Mouse (Mus musculus): Measurements from ENCODE around the gene Pnma1. TPM values are rescaled to one million over a fixed set of nuclear protein-coding genes. Genes with fewer than 3 reads are reported as not detected.

Pnma1 gene
- total and polyA plus RNA-seq, 3 experiments = 0.13 to 0.30 TPM; not detected in 1

- in situ Hi-C loops (cut with MboI; ENCODE audit: low pct_ligation_motif_present, low pct_unique_long_range_greater_than_20kb, low sequenced_read_pairs) = loop anchor here (10.0 kb wide), 1 partner anchor 84 kb away; no protein-coding TSS in a partner anchor
- Histone ChIP-seq H3K4me3 (replicated peaks in 1 of 3; ENCODE audit: low read depth in 2 of 3, low read length in 2 of 3, poor library complexity in 1 of 3) (no peak overlapping the region), H3K27ac (ENCODE audit: insufficient read depth, low read depth) (no peak overlapping the region), H3K9ac (ENCODE audit: insufficient read depth, low read depth) (no peak overlapping the region), H3K4me2 (ENCODE audit: insufficient read depth, low read depth, poor library complexity, severe bottlenecking) (no peak overlapping the region), H3K9me3 (replicated peaks; ENCODE audit: low read length) (no peaks in the 10 kb centered on the region), H3K36me3 (replicated peaks in 1 of 2; ENCODE audit: control insufficient read depth in 1 of 2, insufficient read depth in 1 of 2, low read length in 1 of 2) (peaks cover 53 to 96% of the 10 kb centered on the region in 2 experiments), H3K79me2 (replicated peaks; ENCODE audit: control insufficient read depth, extremely low read depth, insufficient read depth, poor library complexity, severe bottlenecking) (no peaks in the 10 kb centered on the region), H3K4me1 (ENCODE audit: control insufficient read depth in 1 of 2, insufficient read depth in 2 of 2) (peaks cover 0 to 13% of the 10 kb centered on the region in 2 experiments; a peak in 2 of 4 replicates), H3K27me3 (replicated peaks) (no peaks in the 10 kb centered on the region)
- dilution Hi-C loops (cut with MboI; ENCODE audit: extremely low pct_ligation_motif_present, extremely low pct_unique_long_range_greater_than_20kb, low sequenced_read_pairs) = no loop called here
- TF ChIP-seq RCOR1 (conservative IDR thresholded peaks at IDR 0.05; ENCODE audit: low read depth, low read length) (no peak), MAFK (IDR thresholded peaks at IDR 0.05; ENCODE audit: insufficient replicate concordance, low read length) (no peak), JUND (conservative IDR thresholded peaks at IDR 0.05; ENCODE audit: low read depth, low read length) (no peak), ZKSCAN1 (IDR thresholded peaks at IDR 0.05; ENCODE audit: borderline replicate concordance, low read depth, low read length) (no peak), ELF1 (IDR thresholded peaks at IDR 0.05; ENCODE audit: low read depth, low read length) (no peak), MAZ (IDR thresholded peaks at IDR 0.05; ENCODE audit: low read depth, low read length) (no peak), KAT2A (IDR thresholded peaks at IDR 0.05; ENCODE audit: insufficient replicate concordance, low read length) (no peak)
- DNase-seq (ENCODE audit: extremely low read depth) = no peak
Measured at GRCm38 (mm10) chr12:84161116-84161515, 12.8 kb upstream of the Pnma1 start.

GRCm38 (mm10) chr12:84160491-84160890 is 12.2 kb upstream of the Pnma1 start:
- H3K79me2 ChIP-seq (replicated peaks; ENCODE audit: control insufficient read depth, extremely low read depth, insufficient read depth, poor library complexity, severe bottlenecking) = no peaks in the 10 kb centered on the region
- dilution Hi-C loops (cut with MboI; ENCODE audit: extremely low pct_ligation_motif_present, extremely low pct_unique_long_range_greater_than_20kb, low sequenced_read_pairs) = no loop called here
- H3K4me2 ChIP-seq (ENCODE audit: insufficient read depth, low read depth, poor library complexity, severe bottlenecking) = no peak overlapping the region
- H3K4me3 ChIP-seq (replicated peaks in 1 of 3; ENCODE audit: low read depth in 2 of 3, low read length in 2 of 3, poor library complexity in 1 of 3) = no peak overlapping the region
- peaks cover 0 to 7% of the 10 kb centered on the region in 2 experiments; a peak in 2 of 4 replicates for H3K4me1 ChIP-seq (ENCODE audit: control insufficient read depth in 1 of 2, insufficient read depth in 2 of 2)
- H3K36me3 ChIP-seq (replicated peaks in 1 of 2; ENCODE audit: control insufficient read depth in 1 of 2, insufficient read depth in 1 of 2, low read length in 1 of 2) = peaks cover 56 to 94% of the 10 kb centered on the region in 2 experiments
- H3K9me3 ChIP-seq (replicated peaks; ENCODE audit: low read length) = no peaks in the 10 kb centered on the region
- H3K27me3 ChIP-seq (replicated peaks) = no peaks in the 10 kb centered on the region
- no peak for DNase-seq (ENCODE audit: extremely low read depth)
- no peak overlapping the region for H3K9ac ChIP-seq (ENCODE audit: insufficient read depth, low read depth)
- in situ Hi-C loops (cut with MboI; ENCODE audit: low pct_ligation_motif_present, low pct_unique_long_range_greater_than_20kb, low sequenced_read_pairs) = loop anchor here (10.0 kb wide), 1 partner anchor 84 kb away; no protein-coding TSS in a partner anchor
- TF ChIP-seq EP300 (IDR thresholded peaks at IDR 0.05; ENCODE audit: low read length) = no peak
- no peak for TF ChIP-seq JUND (conservative IDR thresholded peaks at IDR 0.05; ENCODE audit: low read depth, low read length)
- TF ChIP-seq MAX (IDR thresholded peaks at IDR 0.05; ENCODE audit: low read length) = no peak
- no peak for TF ChIP-seq ZNF384 (IDR thresholded peaks at IDR 0.05; ENCODE audit: low read depth, low read length)
- TF ChIP-seq NRF1 (IDR thresholded peaks at IDR 0.05; ENCODE audit: low read depth, low read length) = no peak
- TF ChIP-seq PAX5 (IDR thresholded peaks at IDR 0.05; ENCODE audit: low read length) = no peak
- no peak for TF ChIP-seq CTCF (conservative IDR thresholded peaks at IDR 0.05 in 1 of 2, IDR thresholded peaks at IDR 0.05 in 1 of 2; ENCODE audit: low read depth in 2 of 2, low read length in 2 of 2)
- no peak overlapping the region for H3K27ac ChIP-seq (ENCODE audit: insufficient read depth, low read depth)

- no peak overlapping the region for H3K4me2 ChIP-seq (ENCODE audit: insufficient read depth, low read depth, poor library complexity, severe bottlenecking)
- in situ Hi-C loops (cut with MboI; ENCODE audit: low pct_ligation_motif_present, low pct_unique_long_range_greater_than_20kb, low sequenced_read_pairs) = no loop called here
- H3K4me1 ChIP-seq (ENCODE audit: control insufficient read depth in 1 of 2, insufficient read depth in 2 of 2) = peaks cover 0 to 3% of the 10 kb centered on the region in 2 experiments; a peak in 1 of 4 replicates
- H3K36me3 ChIP-seq (replicated peaks in 1 of 2; ENCODE audit: control insufficient read depth in 1 of 2, insufficient read depth in 1 of 2, low read length in 1 of 2) = peaks cover 67 to 93% of the 10 kb centered on the region in 2 experiments
- no peaks in the 10 kb centered on the region for H3K9me3 ChIP-seq (replicated peaks; ENCODE audit: low read length)
- H3K27me3 ChIP-seq (replicated peaks) = no peaks in the 10 kb centered on the region
- no peak for TF ChIP-seq SMC3 (IDR thresholded peaks at IDR 0.05; ENCODE audit: low read depth, low read length)
- TF ChIP-seq SIN3A (IDR thresholded peaks at IDR 0.05; ENCODE audit: low read length) = no peak
- no peak for TF ChIP-seq ELF1 (IDR thresholded peaks at IDR 0.05; ENCODE audit: low read depth, low read length)
- TF ChIP-seq PAX5 (IDR thresholded peaks at IDR 0.05; ENCODE audit: low read length) = no peak
- TF ChIP-seq E2F4 (IDR thresholded peaks at IDR 0.05; ENCODE audit: insufficient replicate concordance, low read depth, low read length) = no peak
- TF ChIP-seq CTCF (conservative IDR thresholded peaks at IDR 0.05 in 1 of 2, IDR thresholded peaks at IDR 0.05 in 1 of 2; ENCODE audit: low read depth in 2 of 2, low read length in 2 of 2) = no peak
- no peak overlapping the region for H3K27ac ChIP-seq (ENCODE audit: insufficient read depth, low read depth)
- H3K9ac ChIP-seq (ENCODE audit: insufficient read depth, low read depth) = no peak overlapping the region
- no peak for DNase-seq (ENCODE audit: extremely low read depth)
- dilution Hi-C loops (cut with MboI; ENCODE audit: extremely low pct_ligation_motif_present, extremely low pct_unique_long_range_greater_than_20kb, low sequenced_read_pairs) = no loop called here
- no peak overlapping the region for H3K4me3 ChIP-seq (replicated peaks in 1 of 3; ENCODE audit: low read depth in 2 of 3, low read length in 2 of 3, poor library complexity in 1 of 3)
- no peaks in the 10 kb centered on the region for H3K79me2 ChIP-seq (replicated peaks; ENCODE audit: control insufficient read depth, extremely low read depth, insufficient read depth, poor library complexity, severe bottlenecking)
Measured at GRCm38 (mm10) chr12:84158156-84158555, 9.9 kb upstream of the Pnma1 start.

Data from CH12.LX (cell line).